Mouse (Mus musculus) urinary bladder, postnatal 14 days (tissue): ENCODE data around the gene Ano8.
"Not testable (repeated sequence)": the region's sequence is repeated elsewhere in the genome, so short reads cannot be mapped to it uniquely, and the experiment has no call there.

Source experiments
- DNase-seq: peaks from one replicate; pipeline ENCODE4 v3.0.0; 2021; ENCODE audit warnings: low spot score

Gene Ano8

GRCm38 (mm10) chr8:71485142-71486135 lies at the start of gene Ano8:
Gene Ano8, minus strand, starts transcription at chr8:71485963.
- DNase-seq: peak; percentile 87

GRCm38 (mm10) chr8:71534263-71534810 lies 48.6 kb upstream of the Ano8 start:
- DNase-seq: no peak

- not testable (repeated sequence) for DNase-seq
Measured at GRCm38 (mm10) chr8:71530735-71531467, 45.1 kb upstream of the Ano8 start.

- DNase-seq: no peak
Measured at GRCm38 (mm10) chr8:71528362-71529073, 42.8 kb upstream of the Ano8 start.

GRCm38 (mm10) chr8:71527162-71527870 lies 41.6 kb upstream of the Ano8 start:
- no peak for DNase-seq

GRCm38 (mm10) chr8:71526272-71526671 lies 40.5 kb upstream of the Ano8 start:
- DNase-seq: no peak

GRCm38 (mm10) chr8:71525226-71526050 lies 39.7 kb upstream of the Ano8 start, which contains the start of gene Ccdc194:
Gene Ccdc194, minus strand, starts transcription at chr8:71525711.
- no peak for DNase-seq

- DNase-seq: peak; percentile 95
Measured at GRCm38 (mm10) chr8:71521634-71522033, 35.9 kb upstream of the Ano8 start.

GRCm38 (mm10) chr8:71519037-71519825 lies 33.5 kb upstream of the Ano8 start:
- DNase-seq: peak; percentile 67

GRCm38 (mm10) chr8:71516786-71517185 lies 31.0 kb upstream of the Ano8 start:
- DNase-seq: no peak

- DNase-seq: no peak
Measured at GRCm38 (mm10) chr8:71515043-71515442, 29.3 kb upstream of the Ano8 start.

- no peak for DNase-seq
Measured at GRCm38 (mm10) chr8:71513018-71513754, 27.4 kb upstream of the Ano8 start.

- no peak for DNase-seq
Measured at GRCm38 (mm10) chr8:71511644-71512043, 25.9 kb upstream of the Ano8 start, which contains the start of gene Plvap. Gene Plvap, minus strand, starts transcription at chr8:71511752.

GRCm38 (mm10) chr8:71509316-71509715 lies 23.6 kb upstream of the Ano8 start:
- no peak for DNase-seq

- peak; percentile 68 for DNase-seq
Measured at GRCm38 (mm10) chr8:71507589-71508104, 21.9 kb upstream of the Ano8 start.

- DNase-seq: no peak
Measured at GRCm38 (mm10) chr8:71505979-71506378, 20.2 kb upstream of the Ano8 start.

GRCm38 (mm10) chr8:71505326-71505725 lies 19.6 kb upstream of the Ano8 start:
- no peak for DNase-seq

GRCm38 (mm10) chr8:71504349-71504748 lies 18.6 kb upstream of the Ano8 start:
- no peak for DNase-seq
